Mouse (Mus musculus) spleen, adult 2 months (tissue): Measurements from ENCODE around the gene Cdkl1. TPM values are rescaled to one million over a fixed set of nuclear protein-coding genes. Genes with fewer than 3 reads are reported as not detected.

ENCODE experiments used
- DNase-seq, 2 experiments: peaks; one replicate each; pipeline versions ENCODE4 v3.0.0 to v3.0.0-alpha.2; 2012 to 2021; ENCODE audit warnings: low spot score in 2 of 2, low read depth in 1 of 2
- H3K27ac ChIP-seq: fragments of 200-500 bp; 2 replicates; pipeline ENCODE4 v1.5.1; 2012; ENCODE audit warnings: low read length, inconsistent platforms; ENCODE audit not compliant: insufficient read depth
- H3K27me3 ChIP-seq: fragments of 200-500 bp; 2 replicates; pipeline ENCODE4 v1.6.1; 2012; ENCODE audit warnings: mild to moderate bottlenecking, moderate library complexity, low read length, inconsistent platforms; ENCODE audit not compliant: control insufficient read depth, insufficient read depth
- H3K36me3 ChIP-seq: fragments of 200-500 bp; 2 replicates; pipeline ENCODE4 v1.6.1; 2012; ENCODE audit warnings: mild to moderate bottlenecking, low read length, inconsistent platforms; ENCODE audit not compliant: control insufficient read depth, insufficient read depth
- H3K4me1 ChIP-seq: fragments of 200-500 bp; 2 replicates; pipeline ENCODE4 v1.6.1; 2011; ENCODE audit warnings: inconsistent platforms; ENCODE audit not compliant: control insufficient read depth, insufficient read depth, insufficient read length
- H3K4me3 ChIP-seq: fragments of 200-500 bp; 2 replicates; pipeline ENCODE4 v1.5.1; 2011; ENCODE audit warnings: mild to moderate bottlenecking, inconsistent platforms; ENCODE audit not compliant: insufficient read depth, insufficient read length; ENCODE audit errors: extremely low read depth
- CTCF ChIP-seq: fragments of 200-500 bp; IDR thresholded peaks from 2 replicates; pipeline ENCODE4 v1.5.1; 2011; ENCODE audit warnings: mild to moderate bottlenecking, inconsistent platforms; ENCODE audit not compliant: insufficient read depth, insufficient read length, insufficient replicate concordance; ENCODE audit errors: extremely low read depth
- POLR2A ChIP-seq: fragments of 200-500 bp; IDR thresholded peaks from 2 replicates; pipeline ENCODE4 v1.6.1; 2011; ENCODE audit warnings: low read depth, low read length, inconsistent platforms
- WGBS: fragments of 180-500 bp; shearing (Covaris S2); methylation state at CpG from one replicate; pipeline ENCODE4 v1.1.7; 2018; 5-methylcytosine and 5-hydroxymethylcytosine counted together
- polyA plus RNA-seq: library from polyadenylated mRNA; depleted of rRNA; stranded (reverse); fragments of >200 nt; gene quantifications from 2 replicates; pipeline ENCODE4 v1.2.3, GENCODE M21; 2012

Cdkl1 gene
- polyA plus RNA-seq, 1 experiment = 2.7 TPM

DNA sequence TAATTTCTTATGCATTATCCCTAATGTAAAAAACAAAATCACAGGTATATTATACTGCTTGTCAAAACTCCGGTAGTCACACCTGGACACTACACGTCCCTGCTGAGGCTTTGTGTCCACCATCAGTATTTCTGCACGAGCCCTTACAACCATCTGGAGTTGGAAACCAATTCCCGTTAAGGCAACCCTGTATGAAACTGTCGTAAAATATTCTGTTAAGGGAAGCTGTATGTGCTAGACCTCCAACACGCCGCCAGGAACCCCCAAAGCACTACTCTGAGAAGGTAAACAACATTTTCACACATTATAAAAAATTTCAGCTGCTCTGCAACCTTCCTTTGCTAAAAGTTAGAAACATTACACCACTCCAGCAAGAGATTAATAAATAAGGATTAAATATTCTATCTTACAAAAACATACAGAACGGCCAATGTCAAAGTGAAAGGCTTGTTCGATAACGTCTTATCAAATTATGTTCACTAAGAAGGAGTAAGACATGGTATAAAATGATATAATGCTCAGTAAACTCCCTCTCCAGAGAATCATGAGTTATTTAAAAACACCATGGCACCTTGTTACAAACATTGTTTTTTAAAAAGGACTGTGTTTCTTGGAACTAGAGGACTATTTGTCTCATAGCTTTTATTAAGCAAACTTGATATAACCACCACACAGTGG lies 13.5 kb upstream of the Cdkl1 start:
- H3K4me3 ChIP-seq = no peak overlapping the region
- TF ChIP-seq CTCF = no peak
- no peak for TF ChIP-seq POLR2A
- H3K27me3 ChIP-seq = no peaks in the 10 kb centered on the region
- H3K27ac ChIP-seq = no peak overlapping the region
- H3K36me3 ChIP-seq = peaks cover 13% of the 10 kb centered on the region
- H3K4me1 ChIP-seq = no peaks in the 10 kb centered on the region
- 92% methylated on average over 10 of the region's 10 CpGs for WGBS
- DNase-seq = no peak

DNA sequence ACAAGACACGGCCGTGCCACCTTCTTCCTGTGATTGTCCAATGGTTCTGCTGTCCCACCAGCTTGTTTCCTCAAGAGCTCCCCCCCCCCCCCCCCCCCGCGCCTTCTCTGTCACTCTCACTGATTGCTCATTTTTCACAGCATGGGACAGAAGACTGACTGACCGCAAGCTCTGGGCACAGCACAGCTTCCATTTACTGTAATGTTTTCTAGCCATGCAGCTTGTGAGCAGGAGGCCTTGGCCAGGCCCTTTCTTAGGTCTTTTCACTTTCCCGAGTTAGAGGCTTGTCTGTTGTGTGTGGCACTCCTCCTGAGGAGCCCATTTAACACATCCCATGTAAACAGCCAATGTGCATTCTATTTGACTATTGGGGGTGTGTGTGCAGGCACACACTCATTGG lies 12.1 kb upstream of the Cdkl1 start:
- TF ChIP-seq POLR2A (no peak), CTCF (no peak)
- H3K4me3 ChIP-seq = no peak overlapping the region
- WGBS = 86% methylated on average over 6 of the region's 6 CpGs
- no peak for DNase-seq
- no peaks in the 10 kb centered on the region for H3K27me3 ChIP-seq
- H3K4me1 ChIP-seq = no peaks in the 10 kb centered on the region
- no peak overlapping the region for H3K27ac ChIP-seq
- H3K36me3 ChIP-seq = peaks cover 8% of the 10 kb centered on the region

DNA sequence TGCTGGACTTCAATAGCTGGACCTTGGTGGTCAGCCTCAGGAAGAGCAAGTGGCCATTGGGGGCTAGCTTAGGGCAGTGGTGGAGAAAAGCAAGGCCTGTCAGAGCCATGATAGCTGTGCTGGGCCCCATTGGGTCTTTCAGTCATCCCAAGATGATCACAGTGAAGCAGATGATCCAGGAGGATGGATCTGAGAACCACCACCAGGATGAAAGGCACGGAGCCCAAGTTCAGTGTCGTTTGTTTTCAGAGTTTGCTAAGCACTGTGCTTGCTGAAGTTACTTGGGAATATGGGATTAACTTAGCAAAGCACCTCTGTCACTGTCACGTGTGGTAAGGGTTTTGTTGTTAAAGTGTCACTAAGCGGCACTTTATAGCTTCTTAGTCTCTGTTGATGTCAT lies 9.5 kb upstream of the Cdkl1 start:
- H3K27ac ChIP-seq = no peak overlapping the region
- no peak overlapping the region for H3K4me3 ChIP-seq
- peaks cover 4% of the 10 kb centered on the region for H3K36me3 ChIP-seq
- WGBS = 86% methylated on average over 4 of the region's 4 CpGs
- no peaks in the 10 kb centered on the region for H3K4me1 ChIP-seq
- TF ChIP-seq CTCF = no peak
- TF ChIP-seq POLR2A = no peak
- DNase-seq = no peak
- H3K27me3 ChIP-seq = no peaks in the 10 kb centered on the region

DNA sequence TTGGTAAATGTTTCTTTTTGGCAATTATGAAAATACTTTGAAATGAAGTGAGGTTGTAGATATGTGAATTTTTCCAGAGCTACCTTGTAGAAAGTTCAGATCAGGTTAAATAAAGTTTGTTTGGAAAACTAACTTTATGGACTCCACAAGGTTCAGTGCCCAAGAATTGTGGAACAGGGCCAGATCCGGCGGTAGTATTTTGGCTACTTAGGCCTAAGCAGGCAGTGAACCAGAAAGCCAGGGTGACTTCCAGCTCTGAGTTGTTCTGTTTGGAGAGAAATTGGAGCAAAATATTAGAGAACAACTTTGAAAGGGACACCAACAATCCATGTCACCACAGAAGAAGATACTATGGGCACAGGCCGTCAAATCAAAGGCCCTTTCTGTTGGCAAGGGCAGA lies 5.2 kb upstream of the Cdkl1 start:
- DNase-seq = no peak
- 92% methylated on average over 3 of the region's 3 CpGs for WGBS
- H3K36me3 ChIP-seq = no peaks in the 10 kb centered on the region

DNA sequence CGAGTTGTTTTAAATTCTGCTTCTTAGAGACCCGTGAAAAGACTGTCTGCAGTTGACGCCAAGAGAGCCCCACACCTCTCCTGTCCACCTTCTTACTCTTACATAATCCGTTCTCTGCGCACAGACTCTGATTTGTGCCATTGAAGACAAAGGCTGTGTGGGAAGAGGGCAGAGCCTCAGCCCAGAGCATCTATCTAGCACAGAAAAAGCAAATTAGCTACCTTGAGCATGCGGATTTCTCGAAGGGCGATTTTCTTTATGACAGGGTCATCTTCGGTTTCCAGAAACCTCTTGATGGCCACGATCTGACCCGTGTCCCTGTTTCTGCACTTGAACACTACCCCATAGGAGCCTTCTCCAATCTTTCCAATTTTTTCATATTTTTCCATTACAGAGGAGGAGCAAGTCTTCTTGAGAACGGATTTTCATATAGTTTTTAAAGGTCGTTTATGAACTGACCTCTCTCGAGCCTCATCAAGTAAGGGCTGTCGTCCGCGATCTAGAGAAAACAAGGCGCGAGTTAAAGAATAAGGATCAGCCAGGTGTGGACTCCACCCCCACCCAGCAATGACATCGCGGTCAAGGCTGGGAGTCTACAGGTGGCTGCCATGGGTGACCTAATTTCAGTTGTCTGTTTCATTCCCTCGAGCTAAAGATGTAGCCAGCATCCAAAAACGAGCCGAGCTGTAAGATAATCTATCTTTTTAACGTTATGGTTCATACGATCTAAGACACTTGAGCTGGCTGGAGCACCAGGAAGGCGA lies 1.1 kb downstream of the Cdkl1 start:
- 44% methylated on average over 27 of the region's 27 CpGs for WGBS
- DNase-seq = peak in 1 of 2 experiments; percentile 6
- H3K4me3 ChIP-seq = peak overlapping the region; percentile 57; the same call in 1 of the 2 replicates
- H3K36me3 ChIP-seq = no peaks in the 10 kb centered on the region
- TF ChIP-seq POLR2A = no peak
- TF ChIP-seq CTCF = no peak
- no peaks in the 10 kb centered on the region for H3K4me1 ChIP-seq
- H3K27me3 ChIP-seq = no peaks in the 10 kb centered on the region; the same call in 1 of the 2 replicates
- peak overlapping the region; percentile 30; the same call in 1 of the 2 replicates for H3K27ac ChIP-seq

More for the DNA sequence above, 5.2 kb upstream of the Cdkl1 start:
- H3K27me3 ChIP-seq = no peaks in the 10 kb centered on the region
- no peak for TF ChIP-seq POLR2A
- no peak for TF ChIP-seq CTCF
- H3K4me3 ChIP-seq = no peak overlapping the region
- no peak overlapping the region for H3K27ac ChIP-seq
- H3K4me1 ChIP-seq = no peaks in the 10 kb centered on the region

DNA sequence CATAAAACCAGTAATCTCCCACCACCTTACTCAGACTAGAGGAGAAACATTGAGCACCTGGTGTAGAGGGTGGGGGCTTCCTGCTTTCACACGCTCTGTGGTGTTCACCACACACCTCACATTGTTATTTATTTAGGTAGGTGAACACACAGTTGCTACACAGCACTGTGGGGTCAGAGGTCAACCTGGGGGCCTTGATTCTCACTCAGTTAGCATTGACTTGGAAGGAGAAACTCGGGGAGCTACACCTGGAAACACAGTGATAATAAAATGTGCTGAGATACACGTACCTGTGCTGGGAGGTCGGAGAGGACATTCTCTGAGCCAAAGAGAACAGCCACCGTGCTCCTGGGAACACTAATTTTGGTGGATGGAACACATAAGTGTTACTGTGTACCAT lies 2.7 kb downstream of the Cdkl1 start:
- TF ChIP-seq CTCF (no peak), POLR2A (no peak)
- no peaks in the 10 kb centered on the region for H3K4me1 ChIP-seq
- no peaks in the 10 kb centered on the region; the same call in 1 of the 2 replicates for H3K27me3 ChIP-seq
- H3K4me3 ChIP-seq = no peak overlapping the region
- WGBS = 85% methylated on average over 5 of the region's 5 CpGs
- no peaks in the 10 kb centered on the region for H3K36me3 ChIP-seq
- DNase-seq = no peak
- H3K27ac ChIP-seq = no peak overlapping the region
